20 mouse cellular contexts compared by ENCODE assay signal in genomic region chr14:73425571-73426041, GRCm38 (mm10). TPM values are rescaled to one million over a fixed set of nuclear protein-coding genes. Genes with fewer than 3 reads are reported as not detected.
A peak's percentile ranks its signal among the peaks of the same experiment; 100 is the strongest.
DNase-seq lines count a peak whose midpoint lies in the region; ATAC-seq and TF ChIP-seq lines count a peak whose summit lies in the region.
"Had no signal": no experiment of that assay in that cellular context is flagged by ENCODE, and none has a peak within 500 bp of the region (broad histone marks: within the 10 kb centered on the region; RNA-seq: fewer than 3 reads in every experiment).

No protein-coding gene starts in this region.

- TF ChIP-seq CTCF in midbrain, postnatal 0 days (IDR thresholded peaks at IDR 0.05) = no peak

- no peaks in the 10 kb centered on the region for H3K27me3 ChIP-seq in forebrain, embryonic 12.5 days
- H3K27me3 ChIP-seq in forebrain, embryonic 11.5 days (ENCODE audit: control insufficient read depth, insufficient read depth, low read length) = no peaks in the 10 kb centered on the region
- H3K27me3 ChIP-seq in midbrain, postnatal 0 days (ENCODE audit: insufficient read depth, low read length) = no peaks in the 10 kb centered on the region
- H3K27me3 ChIP-seq in midbrain, embryonic 16.5 days (ENCODE audit: control insufficient read depth, insufficient read depth, low read depth, low read length) = no peaks in the 10 kb centered on the region
- H3K27me3 ChIP-seq in forebrain, embryonic 14.5 days (replicated peaks; ENCODE audit: control insufficient read depth, insufficient read depth, low read length) = no peaks in the 10 kb centered on the region
- H3K27me3 ChIP-seq: liver, embryonic 13.5 days; neural tube, embryonic 13.5 days had no signal

- no peak for DNase-seq in forebrain, embryonic 11.5 days (ENCODE audit: low spot score)
- DNase-seq in midbrain, postnatal 0 days (ENCODE audit: low spot score) = peak; percentile 41
- DNase-seq in forebrain, embryonic 14.5 days (ENCODE audit: low spot score) = peak; percentile 82
- no peak for DNase-seq in spleen, adult 12 weeks (ENCODE audit: low spot score)
- no peak for DNase-seq in embryo, embryonic 11 days
- DNase-seq in adrenal gland, adult 2 months = no peak
- DNase-seq: adrenal gland, postnatal 36 days; gastrocnemius, postnatal 25 days; heart, postnatal 36 days; layer of hippocampus, adult 9-11 months; liver, embryonic 13.5 days; right cerebral cortex, postnatal 4 days had no signal

- H3K9me3 ChIP-seq in forebrain, embryonic 12.5 days = no peaks in the 10 kb centered on the region
- H3K9me3 ChIP-seq in forebrain, embryonic 11.5 days (ENCODE audit: control insufficient read depth, low read length) = no peaks in the 10 kb centered on the region
- no peaks in the 10 kb centered on the region for H3K9me3 ChIP-seq in midbrain, postnatal 0 days (ENCODE audit: low read length)
- H3K9me3 ChIP-seq in midbrain, embryonic 16.5 days (replicated peaks; ENCODE audit: control insufficient read depth, low read length, poor library complexity, severe bottlenecking) = no peaks in the 10 kb centered on the region
- H3K9me3 ChIP-seq in forebrain, embryonic 14.5 days (replicated peaks; ENCODE audit: control insufficient read depth, low read length) = no peaks in the 10 kb centered on the region
- H3K9me3 ChIP-seq: liver, embryonic 13.5 days; neural tube, embryonic 13.5 days had no signal

- no peak overlapping the region for H3K9ac ChIP-seq in forebrain, embryonic 12.5 days
- H3K9ac ChIP-seq in forebrain, embryonic 11.5 days (ENCODE audit: low read length) = no peak overlapping the region
- H3K9ac ChIP-seq in midbrain, postnatal 0 days (replicated peaks; ENCODE audit: low read length, poor library complexity, severe bottlenecking) = no peak overlapping the region
- H3K9ac ChIP-seq in midbrain, embryonic 16.5 days (ENCODE audit: low read depth, low read length) = no peak overlapping the region
- no peak overlapping the region for H3K9ac ChIP-seq in forebrain, embryonic 14.5 days (ENCODE audit: low read length)
- H3K9ac ChIP-seq: liver, embryonic 13.5 days; neural tube, embryonic 13.5 days had no signal

- peak; percentile 55; the same call in 1 of the 2 replicates for ATAC-seq in forebrain, embryonic 12.5 days (ENCODE audit: low FRiP score)
- no peak for ATAC-seq in forebrain, embryonic 11.5 days (replicated peaks; ENCODE audit: low FRiP score)
- ATAC-seq in midbrain, postnatal 0 days (ENCODE audit: low FRiP score) = no peak
- ATAC-seq in midbrain, embryonic 16.5 days = no peak
- peak; percentile 89 for ATAC-seq in forebrain, embryonic 14.5 days
- ATAC-seq: activated CD4-positive, CD25-positive, alpha-beta regulatory T cell, adult 4 months; intestine, postnatal 0 days; lung, postnatal 0 days had no signal

- H3K4me1 ChIP-seq in forebrain, embryonic 12.5 days = no peaks in the 10 kb centered on the region
- no peaks in the 10 kb centered on the region for H3K4me1 ChIP-seq in forebrain, embryonic 11.5 days (replicated peaks; ENCODE audit: control insufficient read depth, insufficient read depth, low read length)
- H3K4me1 ChIP-seq in midbrain, postnatal 0 days (ENCODE audit: insufficient read depth, low read length) = no peaks in the 10 kb centered on the region
- 0 out of 2 replicates have a peak, but pooled peaks cover under 1% of the 10 kb centered on the region for H3K4me1 ChIP-seq in midbrain, embryonic 16.5 days (ENCODE audit: control insufficient read depth, insufficient read depth, low read length)
- H3K4me1 ChIP-seq in forebrain, embryonic 14.5 days (ENCODE audit: control insufficient read depth, insufficient read depth, low read length) = peaks cover 1% of the 10 kb centered on the region; the same call in 1 of the 2 replicates
- H3K4me1 ChIP-seq: liver, embryonic 13.5 days; neural tube, embryonic 13.5 days had no signal

- no peak overlapping the region for H3K4me3 ChIP-seq in forebrain, embryonic 12.5 days (replicated peaks)
- H3K4me3 ChIP-seq in forebrain, embryonic 11.5 days (ENCODE audit: low read depth, low read length) = no peak overlapping the region
- H3K4me3 ChIP-seq in midbrain, postnatal 0 days (ENCODE audit: low read depth, low read length) = no peak overlapping the region
- H3K4me3 ChIP-seq in midbrain, embryonic 16.5 days (ENCODE audit: low read depth, low read length) = no peak overlapping the region
- no peak overlapping the region for H3K4me3 ChIP-seq in forebrain, embryonic 14.5 days (ENCODE audit: low read depth, low read length)
- H3K4me3 ChIP-seq: liver, embryonic 13.5 days; neural tube, embryonic 13.5 days had no signal

- H3K36me3 ChIP-seq in forebrain, embryonic 12.5 days (replicated peaks) = no peaks in the 10 kb centered on the region
- no peaks in the 10 kb centered on the region for H3K36me3 ChIP-seq in forebrain, embryonic 11.5 days (ENCODE audit: control insufficient read depth, insufficient read depth, low read length)
- no peaks in the 10 kb centered on the region for H3K36me3 ChIP-seq in midbrain, postnatal 0 days (ENCODE audit: insufficient read depth, low read length)
- no peaks in the 10 kb centered on the region for H3K36me3 ChIP-seq in midbrain, embryonic 16.5 days (ENCODE audit: control insufficient read depth, insufficient read depth, low read length)
- no peaks in the 10 kb centered on the region for H3K36me3 ChIP-seq in forebrain, embryonic 14.5 days (ENCODE audit: control insufficient read depth, insufficient read depth, low read length)
- H3K36me3 ChIP-seq: liver, embryonic 13.5 days; neural tube, embryonic 13.5 days had no signal

- H3K4me2 ChIP-seq in forebrain, embryonic 12.5 days = no peak overlapping the region
- no peak overlapping the region for H3K4me2 ChIP-seq in forebrain, embryonic 11.5 days (ENCODE audit: low read depth, low read length, severe bottlenecking)
- H3K4me2 ChIP-seq in midbrain, postnatal 0 days (ENCODE audit: low read depth, low read length, poor library complexity, severe bottlenecking) = no peak overlapping the region
- H3K4me2 ChIP-seq in midbrain, embryonic 16.5 days (ENCODE audit: low read length) = no peak overlapping the region
- no peak overlapping the region for H3K4me2 ChIP-seq in forebrain, embryonic 14.5 days (ENCODE audit: low read length)
- H3K4me2 ChIP-seq: heart, embryonic 11.5 days; liver, embryonic 13.5 days; neural tube, embryonic 13.5 days had no signal

- 65% methylated on average over 2 of the region's 2 CpGs for WGBS in forebrain, embryonic 12.5 days
- WGBS in forebrain, embryonic 11.5 days = 81% methylated on average over 2 of the region's 2 CpGs
- WGBS in midbrain, postnatal 0 days = 82% methylated on average over 2 of the region's 2 CpGs
- WGBS in midbrain, embryonic 16.5 days = 70% methylated on average over 2 of the region's 2 CpGs
- 47% methylated on average over 2 of the region's 2 CpGs for WGBS in forebrain, embryonic 14.5 days

- peak overlapping the region; percentile 64; the same call in 1 of the 2 replicates for H3K27ac ChIP-seq in forebrain, embryonic 12.5 days
- no peak overlapping the region for H3K27ac ChIP-seq in forebrain, embryonic 11.5 days (ENCODE audit: low read depth, low read length)
- no peak overlapping the region for H3K27ac ChIP-seq in midbrain, postnatal 0 days (ENCODE audit: low read depth, low read length)
- H3K27ac ChIP-seq in midbrain, embryonic 16.5 days (ENCODE audit: low read length) = no peak overlapping the region
- H3K27ac ChIP-seq in forebrain, embryonic 14.5 days (ENCODE audit: low read depth, low read length) = peak overlapping the region; percentile 85
- H3K27ac ChIP-seq: kidney, postnatal 0 days; liver, embryonic 13.5 days; neural tube, embryonic 13.5 days had no signal

RNA-seq across cellular contexts. Expression of gene Itm2b, which starts 40.5 kb away (rescaled TPM):
- polyA plus RNA-seq in forebrain, embryonic 12.5 days (2016; fragmentation: Nextera tagmentation; extraction: Ambion mirVana) = 334 and 364 TPM in 2 replicates
- polyA plus RNA-seq in forebrain, embryonic 11.5 days (2014; fragmentation: Nextera tagmentation; extraction: Ambion mirVana) = 270 and 292 TPM in 2 replicates
- total RNA-seq in midbrain, postnatal 0 days (2014; rRNA removed) = 381 and 427 TPM in 2 replicates
- 855 and 913 TPM in 2 replicates for polyA plus RNA-seq in midbrain, postnatal 0 days (2015; fragmentation: Nextera tagmentation; extraction: Ambion mirVana)
- 627 and 698 TPM in 2 replicates for polyA plus RNA-seq in midbrain, embryonic 16.5 days (2015; fragmentation: Nextera tagmentation; extraction: Ambion mirVana)
- polyA plus RNA-seq in forebrain, embryonic 14.5 days (2014; fragmentation: Nextera tagmentation; extraction: Ambion mirVana) = 754 and 783 TPM in 2 replicates
- 1,000 to 10,000 TPM; 1,107 to 1,115 TPM for total RNA-seq in adrenal gland, adult 2 months (2021)
- 828 and 985 TPM in 2 replicates for polyA plus RNA-seq in adrenal gland, adult 2 months (2012; rRNA removed)

Comparison
In these comparisons a context has a peak if more than half of its experiments do, and no peak if none do; other contexts are left out.
1. ATAC-seq: peak in forebrain, embryonic 12.5 days (single experiment) and forebrain, embryonic 14.5 days (single experiment); none in forebrain, embryonic 11.5 days (single experiment), midbrain, postnatal 0 days (single experiment) and midbrain, embryonic 16.5 days (single experiment).
2. H3K27ac ChIP-seq: peak in forebrain, embryonic 12.5 days (single experiment) and forebrain, embryonic 14.5 days (single experiment); none in forebrain, embryonic 11.5 days (single experiment), midbrain, postnatal 0 days (single experiment) and midbrain, embryonic 16.5 days (single experiment).
3. DNase-seq: peak in midbrain, postnatal 0 days (single experiment) and forebrain, embryonic 14.5 days (single experiment); none in forebrain, embryonic 11.5 days (single experiment), spleen, adult 12 weeks (single experiment), embryo, embryonic 11 days (single experiment) and adrenal gland, adult 2 months (single experiment).